Mouse (Mus musculus) cerebellum, adult 2 months (tissue): Measurements from ENCODE around the gene Gm20449. TPM values are rescaled to one million over a fixed set of nuclear protein-coding genes. Genes with fewer than 3 reads are reported as not detected.
"Not testable (repeated sequence)": the region's sequence is repeated elsewhere in the genome, so short reads cannot be mapped to it uniquely, and the experiment has no call there.

Source experiments
- DNase-seq, 2 experiments: peaks; one replicate each; pipeline ENCODE4 v3.0.0; 2021
- H3K27ac ChIP-seq: fragments of 200-500 bp; 2 replicates; pipeline ENCODE4 v1.5.1; 2012; ENCODE audit warnings: low read length, control low read depth, inconsistent platforms; ENCODE audit not compliant: insufficient read depth
- H3K27me3 ChIP-seq: fragments of 200-500 bp; 2 replicates; pipeline ENCODE4 v1.6.1; 2012; ENCODE audit warnings: inconsistent platforms, mild to moderate bottlenecking, low read length, moderate library complexity; ENCODE audit not compliant: control insufficient read depth, insufficient read depth
- H3K4me1 ChIP-seq: fragments of 200-500 bp; 2 replicates; pipeline ENCODE4 v1.6.1; 2011; ENCODE audit warnings: low read length; ENCODE audit not compliant: control insufficient read depth, insufficient read depth
- H3K4me3 ChIP-seq: fragments of 200-500 bp; replicated peaks from 2 replicates; pipeline ENCODE3; 2011; ENCODE audit warnings: mild to moderate bottlenecking, low read depth, low read length, control low read depth; ENCODE audit not compliant: insufficient read depth
- CTCF ChIP-seq: fragments of 200-500 bp; IDR thresholded peaks from 2 replicates; pipeline ENCODE4 v1.5.1; 2011; ENCODE audit warnings: low read depth, mild to moderate bottlenecking, control low read depth, low read length, moderate library complexity, borderline replicate concordance; ENCODE audit not compliant: insufficient read depth
- POLR2A ChIP-seq: fragments of 200-500 bp; IDR thresholded peaks from 2 replicates; pipeline ENCODE4 v1.6.1; 2011; ENCODE audit warnings: low read length, control low read depth, borderline replicate concordance; ENCODE audit not compliant: insufficient read depth
- WGBS: fragments of 180-500 bp; shearing (Covaris S2); methylation state at CpG from one replicate; pipeline ENCODE4 v1.1.7; 2018; 5-methylcytosine and 5-hydroxymethylcytosine counted together
- polyA plus RNA-seq: library from polyadenylated mRNA; depleted of rRNA; stranded (reverse); fragments of >200 nt; gene quantifications from 2 replicates; pipeline ENCODE4 v1.2.3, GENCODE M21; 2012; rRNA removed

Gene Gm20449
- polyA plus RNA-seq, 1 experiment = 0.10 TPM

- Histone ChIP-seq H3K4me3 (no peak overlapping the region), H3K4me1 (no peaks in the 10 kb centered on the region), H3K27me3 (no peaks in the 10 kb centered on the region), H3K27ac (no peak overlapping the region)
- WGBS = 8% methylated on average over 10 of the region's 10 CpGs
- no peak for DNase-seq
- TF ChIP-seq CTCF (no peak), POLR2A (no peak)
Measured at GRCm38 (mm10) chr7:41451864-41452263, 47.4 kb downstream of the Gm20449 start.

GRCm38 (mm10) chr7:41448596-41448995 is 50.6 kb downstream of the Gm20449 start, which contains the start of gene Vmn2r57:
Gene Vmn2r57, minus strand, starts transcription at chr7:41448696.
- DNase-seq, H3K4me1 ChIP-seq, H3K27ac ChIP-seq, H3K27me3 ChIP-seq, H3K4me3 ChIP-seq: not testable (repeated sequence)
- WGBS = 82% methylated on average over 1 of the region's 1 CpGs

GRCm38 (mm10) chr7:41394130-41394529 is 105.1 kb downstream of the Gm20449 start:
- no peaks in the 10 kb centered on the region for H3K27me3 ChIP-seq
- H3K4me3 ChIP-seq = no peak overlapping the region
- H3K27ac ChIP-seq = no peak overlapping the region
- TF ChIP-seq CTCF (no peak), POLR2A (no peak)
- 78% methylated on average over 4 of the region's 4 CpGs for WGBS
- no peaks in the 10 kb centered on the region for H3K4me1 ChIP-seq
- peak in 1 of 2 experiments; percentile 11 for DNase-seq

GRCm38 (mm10) chr7:41393048-41393971 is 105.9 kb downstream of the Gm20449 start, which contains the start of gene AI987944:
Gene AI987944, minus strand, starts transcription at chr7:41393379.
- Histone ChIP-seq H3K4me3 (peak within 1 kb of the TSS; percentile 90), H3K27me3 (no peaks in the 10 kb centered on the region), H3K27ac (peak within 1 kb of the TSS; percentile 94), H3K4me1 (no peaks in the 10 kb centered on the region)
- no peak for TF ChIP-seq CTCF
- TF ChIP-seq POLR2A = peak; percentile 50; the same call in 1 of the 2 replicates
- under 1% methylated on average over 25 of the region's 25 CpGs for WGBS
- peak; percentile 82 to 88 for DNase-seq

Other genes starting within 250 kb of the Gm20449 start
- 10.5 and 10.6 TPM in 2 replicates for gene AI987944, start 106.0 kb downstream of the Gm20449 start, polyA plus RNA-seq
- gene Vmn2r57, start 50.7 kb downstream of the Gm20449 start, polyA plus RNA-seq = 0.41 and 0.49 TPM in 2 replicates
- 4.8 and 4.9 TPM in 2 replicates for gene AW146154, start 473 bp upstream of the Gm20449 start, polyA plus RNA-seq
- not detected in 2 replicates for gene Gm6871, start 74.2 kb upstream of the Gm20449 start, polyA plus RNA-seq
- gene 2610021A01Rik, start 99.8 kb upstream of the Gm20449 start, polyA plus RNA-seq = 17.3 and 18.6 TPM in 2 replicates
- gene Zfp788, start 133.8 kb upstream of the Gm20449 start, polyA plus RNA-seq = 20.2 and 21.1 TPM in 2 replicates